Comparison of ENCODE assay signal across 18 mouse cellular contexts in genomic region chr9:27336962-27337636, GRCm38 (mm10). TPM values are rescaled to one million over a fixed set of nuclear protein-coding genes. Genes with fewer than 3 reads are reported as not detected.
DNase-seq lines count a peak whose midpoint lies in the region; ATAC-seq and TF ChIP-seq lines count a peak whose summit lies in the region.
"Had no signal": no experiment of that assay in that cellular context is flagged by ENCODE, and none has a peak within 500 bp of the region (broad histone marks: within the 10 kb centered on the region; RNA-seq: fewer than 3 reads in every experiment).

No protein-coding gene starts in this region.

- no peak overlapping the region for H3K9ac ChIP-seq in midbrain, embryonic 15.5 days
- H3K9ac ChIP-seq in forebrain, postnatal 0 days: no peak overlapping the region
- H3K9ac ChIP-seq: embryonic facial prominence, embryonic 15.5 days; liver, postnatal 0 days had no signal

- 94% methylated on average over 4 of the region's 4 CpGs for WGBS in midbrain, embryonic 15.5 days
- WGBS in midbrain, embryonic 10.5 days: 92% methylated on average over 4 of the region's 4 CpGs
- 67% methylated on average over 4 of the region's 4 CpGs for WGBS in forebrain, postnatal 0 days
- 97% methylated on average over 4 of the region's 4 CpGs for WGBS in limb, embryonic 10.5 days
- 86% methylated on average over 4 of the region's 4 CpGs for WGBS in kidney, adult 2 months

- 0 out of 2 replicates have a peak, but pooled peaks have one; percentile 22 for ATAC-seq in midbrain, embryonic 15.5 days (replicated peaks)
- peak; percentile 47; the same call in 1 of the 2 replicates for ATAC-seq in forebrain, postnatal 0 days
- ATAC-seq: activated CD4-positive, CD25-positive, alpha-beta regulatory T cell, adult 4 months; CD4-positive, CD25-positive, alpha-beta regulatory T cell, adult 4 months; liver, postnatal 0 days had no signal

- no peak for TF ChIP-seq POLR2A in kidney, adult 2 months (IDR thresholded peaks at IDR 0.05; ENCODE audit: low read depth, low read length)

- H3K4me2 ChIP-seq in midbrain, embryonic 15.5 days: no peak overlapping the region
- no peak overlapping the region for H3K4me2 ChIP-seq in forebrain, postnatal 0 days (ENCODE audit: low read depth)
- H3K4me2 ChIP-seq: embryonic facial prominence, embryonic 15.5 days had no signal

- H3K27me3 ChIP-seq in midbrain, embryonic 15.5 days (replicated peaks): no peaks in the 10 kb centered on the region
- H3K27me3 ChIP-seq in midbrain, embryonic 10.5 days (ENCODE audit: low read depth, poor library complexity, severe bottlenecking): no peaks in the 10 kb centered on the region
- no peaks in the 10 kb centered on the region for H3K27me3 ChIP-seq in forebrain, postnatal 0 days (ENCODE audit: insufficient read depth, low read length)
- no peaks in the 10 kb centered on the region for H3K27me3 ChIP-seq in limb, embryonic 10.5 days (ENCODE audit: low read depth, poor library complexity, severe bottlenecking)
- no peaks in the 10 kb centered on the region for H3K27me3 ChIP-seq in kidney, adult 2 months (replicated peaks; ENCODE audit: control insufficient read depth, insufficient read depth, low read length)
- H3K27me3 ChIP-seq: embryonic facial prominence, embryonic 15.5 days had no signal

- H3K27ac ChIP-seq in midbrain, embryonic 15.5 days: no peak overlapping the region
- no peak overlapping the region for H3K27ac ChIP-seq in midbrain, embryonic 10.5 days (replicated peaks)
- H3K27ac ChIP-seq in forebrain, postnatal 0 days (ENCODE audit: low read depth, low read length): no peak overlapping the region
- H3K27ac ChIP-seq in limb, embryonic 10.5 days: no peak overlapping the region
- no peak overlapping the region for H3K27ac ChIP-seq in kidney, adult 2 months (ENCODE audit: insufficient read depth, low read depth, low read length)
- H3K27ac ChIP-seq: embryonic facial prominence, embryonic 15.5 days; heart, embryonic 10.5 days had no signal

- no peaks in the 10 kb centered on the region for H3K4me1 ChIP-seq in midbrain, embryonic 15.5 days
- H3K4me1 ChIP-seq in midbrain, embryonic 10.5 days: no peaks in the 10 kb centered on the region
- H3K4me1 ChIP-seq in forebrain, postnatal 0 days (ENCODE audit: insufficient read depth): no peaks in the 10 kb centered on the region
- H3K4me1 ChIP-seq in limb, embryonic 10.5 days: 0 out of 2 replicates have a peak, but pooled peaks cover 9% of the 10 kb centered on the region
- H3K4me1 ChIP-seq in kidney, adult 2 months (ENCODE audit: control insufficient read depth, insufficient read depth, low read length): no peaks in the 10 kb centered on the region
- H3K4me1 ChIP-seq: embryonic facial prominence, embryonic 15.5 days had no signal

- H3K4me3 ChIP-seq in midbrain, embryonic 15.5 days: no peak overlapping the region
- H3K4me3 ChIP-seq in midbrain, embryonic 10.5 days: no peak overlapping the region
- H3K4me3 ChIP-seq in forebrain, postnatal 0 days (ENCODE audit: low read depth, low read length): no peak overlapping the region
- no peak overlapping the region for H3K4me3 ChIP-seq in limb, embryonic 10.5 days
- no peak overlapping the region for H3K4me3 ChIP-seq in kidney, adult 2 months (ENCODE audit: insufficient read depth, low read depth, low read length)
- H3K4me3 ChIP-seq: embryonic facial prominence, embryonic 15.5 days; heart, embryonic 10.5 days had no signal

- peaks cover 21% of the 10 kb centered on the region for H3K36me3 ChIP-seq in midbrain, embryonic 15.5 days (replicated peaks)
- H3K36me3 ChIP-seq in midbrain, embryonic 10.5 days: peaks cover 54% of the 10 kb centered on the region
- H3K36me3 ChIP-seq in forebrain, postnatal 0 days (ENCODE audit: insufficient read depth): peaks cover 35% of the 10 kb centered on the region
- peaks cover 9% of the 10 kb centered on the region; the same call in 1 of the 2 replicates for H3K36me3 ChIP-seq in limb, embryonic 10.5 days
- H3K36me3 ChIP-seq in kidney, adult 2 months (ENCODE audit: control insufficient read depth, insufficient read depth, low read length): no peaks in the 10 kb centered on the region
- H3K36me3 ChIP-seq: embryonic facial prominence, embryonic 15.5 days had no signal

- peak; percentile 31 to 42 for DNase-seq in frontal cortex, postnatal 36 days (ENCODE audit: low spot score in 2 of 2)
- DNase-seq in frontal cortex, postnatal 25 days (ENCODE audit: low spot score in 2 of 2): no peak
- DNase-seq in midbrain, embryonic 10.5 days (ENCODE audit: low spot score): no peak
- DNase-seq in forebrain, postnatal 0 days: peak; percentile 72
- peak; percentile 46 to 71 for DNase-seq in layer of hippocampus, postnatal 10 days (ENCODE audit: low spot score in 2 of 2)
- DNase-seq in limb, embryonic 10.5 days (ENCODE audit: low spot score): no peak
- DNase-seq in kidney, adult 2 months: no peak
- DNase-seq: heart, postnatal 4 days; kidney, postnatal 10 days; liver, postnatal 0 days; lung, postnatal 4 days had no signal

- no peaks in the 10 kb centered on the region for H3K9me3 ChIP-seq in midbrain, embryonic 15.5 days
- no peaks in the 10 kb centered on the region for H3K9me3 ChIP-seq in midbrain, embryonic 10.5 days (replicated peaks)
- no peaks in the 10 kb centered on the region for H3K9me3 ChIP-seq in forebrain, postnatal 0 days (ENCODE audit: low read length)
- no peaks in the 10 kb centered on the region for H3K9me3 ChIP-seq in limb, embryonic 10.5 days (replicated peaks)
- H3K9me3 ChIP-seq: embryonic facial prominence, embryonic 15.5 days; heart, embryonic 10.5 days had no signal

- no peak for TF ChIP-seq CTCF in forebrain, postnatal 0 days (IDR thresholded peaks at IDR 0.05; ENCODE audit: low read depth)
- no peak for TF ChIP-seq CTCF in kidney, adult 2 months (conservative IDR thresholded peaks at IDR 0.05; ENCODE audit: insufficient read depth, insufficient read length, low read depth, low read length)

RNA-seq across cellular contexts. Expression of gene Igsf9b, which starts 38.1 kb away (rescaled TPM):
- 22.7 and 23.1 TPM in 2 replicates for polyA plus RNA-seq in midbrain, embryonic 15.5 days (2015; fragmentation: Nextera tagmentation; extraction: Ambion mirVana)
- 5.5 and 6.0 TPM in 2 replicates for polyA plus RNA-seq in midbrain, embryonic 10.5 days (2016; fragmentation: Nextera tagmentation; extraction: Ambion mirVana)
- total RNA-seq in forebrain, postnatal 0 days (2014; rRNA removed): 22.5 and 30.8 TPM in 2 replicates
- 5.6 and 11.8 TPM in 2 replicates for polyA plus RNA-seq in forebrain, postnatal 0 days (2015; fragmentation: Nextera tagmentation; extraction: Ambion mirVana)
- total RNA-seq in layer of hippocampus, postnatal 10 days (2021): 10 to 100 TPM; 72.4 to 80.8 TPM
- polyA plus RNA-seq in limb, embryonic 10.5 days (2016; fragmentation: Nextera tagmentation; extraction: Ambion mirVana): 3.3 and 3.4 TPM in 2 replicates
- 0.52 and 0.68 TPM in 2 replicates for polyA plus RNA-seq in kidney, adult 2 months (2012; rRNA removed)

RNA-seq across cellular contexts. Expression of gene Spata19, which starts 59.5 kb away (rescaled TPM):
- polyA plus RNA-seq in midbrain, embryonic 15.5 days (2015; fragmentation: Nextera tagmentation; extraction: Ambion mirVana): 0.37 TPM in 1 of 2 replicates, not detected in the other
- not detected in 2 replicates for polyA plus RNA-seq in midbrain, embryonic 10.5 days (2016; fragmentation: Nextera tagmentation; extraction: Ambion mirVana)
- total RNA-seq in forebrain, postnatal 0 days (2014; rRNA removed): not detected in 2 replicates
- polyA plus RNA-seq in forebrain, postnatal 0 days (2015; fragmentation: Nextera tagmentation; extraction: Ambion mirVana): not detected in 2 replicates
- total RNA-seq in layer of hippocampus, postnatal 10 days (2021): not detected
- polyA plus RNA-seq in limb, embryonic 10.5 days (2016; fragmentation: Nextera tagmentation; extraction: Ambion mirVana): not detected in 2 replicates
- not detected in 2 replicates for polyA plus RNA-seq in kidney, adult 2 months (2012; rRNA removed)
- total RNA-seq: gastrocnemius, adult 18-20 months; heart, postnatal 4 days had no signal
- polyA plus RNA-seq: activated CD4-positive, CD25-positive, alpha-beta regulatory T cell, adult 4 months; CD4-positive, CD25-positive, alpha-beta regulatory T cell, adult 4 months; embryonic facial prominence, embryonic 15.5 days; heart, embryonic 10.5 days; limb, embryonic 11.5 days; liver, postnatal 0 days had no signal

Comparison
In these comparisons a context has a peak if more than half of its experiments do, and no peak if none do; other contexts are left out.
1. DNase-seq: peak in frontal cortex, postnatal 36 days (2 of 2), forebrain, postnatal 0 days (single experiment) and layer of hippocampus, postnatal 10 days (2 of 2); none in frontal cortex, postnatal 25 days (0 of 2), midbrain, embryonic 10.5 days (single experiment), limb, embryonic 10.5 days (single experiment) and kidney, adult 2 months (single experiment).